Mouse (Mus musculus) bone marrow macrophage, adult 2 months (primary cell): Measurements from ENCODE around the gene Dok7. TPM values are rescaled to one million over a fixed set of nuclear protein-coding genes. Genes with fewer than 3 reads are reported as not detected.
A peak's percentile ranks its signal among the peaks of the same experiment; 100 is the strongest.

Experiments
- H3K27ac ChIP-seq: 2 replicates; pipeline ENCODE4 v1.5.1; 2012; ENCODE audit warnings: low read depth, low read length; ENCODE audit not compliant: insufficient read depth
- H3K4me1 ChIP-seq: 2 replicates; pipeline ENCODE4 v1.6.1; 2012; ENCODE audit warnings: low read length; ENCODE audit not compliant: control insufficient read depth, insufficient read depth
- H3K4me3 ChIP-seq: 2 replicates; pipeline ENCODE4 v1.5.1; 2012; ENCODE audit warnings: mild to moderate bottlenecking, low read length, moderate library complexity; ENCODE audit not compliant: insufficient read depth
- CTCF ChIP-seq: IDR thresholded peaks from 2 replicates; pipeline ENCODE4 v1.5.1; 2012; ENCODE audit warnings: low read depth, mild to moderate bottlenecking, low read length, moderate library complexity
- POLR2A ChIP-seq: IDR thresholded peaks from 2 replicates; pipeline ENCODE4 v1.6.1; 2012; ENCODE audit warnings: mild to moderate bottlenecking, low read depth, low read length, borderline replicate concordance
- polyA plus RNA-seq: library from polyadenylated mRNA; stranded (reverse); fragments of >200 nt; gene quantifications from 2 replicates; pipeline ENCODE4 v1.2.4, GENCODE M21; 2012; ENCODE audit not compliant: missing spikeins, insufficient read depth, insufficient read length

Gene Dok7
- polyA plus RNA-seq, 1 experiment: not detected

DNA sequence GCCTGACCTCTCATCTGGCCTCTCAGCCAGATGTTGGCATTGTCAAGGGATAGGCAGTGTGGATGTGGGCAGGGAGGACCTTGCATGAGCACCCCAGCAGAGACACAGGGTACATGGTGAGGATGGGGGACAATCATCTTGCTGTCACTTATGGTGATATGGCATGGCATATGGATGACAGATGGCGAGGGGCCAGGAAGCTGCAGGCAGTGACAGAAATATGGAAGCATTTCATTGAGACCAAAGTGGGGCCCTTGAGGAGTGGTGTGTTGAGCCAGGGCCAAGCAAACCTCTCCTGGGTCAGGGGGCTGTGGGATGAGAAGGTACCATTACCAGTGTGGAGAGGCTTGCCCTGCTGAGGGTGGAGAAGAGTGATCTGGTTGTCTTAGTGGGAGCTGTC lies 19.8 kb downstream of the Dok7 start:
- TF ChIP-seq POLR2A: no peak
- TF ChIP-seq CTCF: no peak
- Histone ChIP-seq H3K4me1 (no peaks in the 10 kb centered on the region), H3K4me3 (no peak overlapping the region), H3K27ac (no peak overlapping the region)

DNA sequence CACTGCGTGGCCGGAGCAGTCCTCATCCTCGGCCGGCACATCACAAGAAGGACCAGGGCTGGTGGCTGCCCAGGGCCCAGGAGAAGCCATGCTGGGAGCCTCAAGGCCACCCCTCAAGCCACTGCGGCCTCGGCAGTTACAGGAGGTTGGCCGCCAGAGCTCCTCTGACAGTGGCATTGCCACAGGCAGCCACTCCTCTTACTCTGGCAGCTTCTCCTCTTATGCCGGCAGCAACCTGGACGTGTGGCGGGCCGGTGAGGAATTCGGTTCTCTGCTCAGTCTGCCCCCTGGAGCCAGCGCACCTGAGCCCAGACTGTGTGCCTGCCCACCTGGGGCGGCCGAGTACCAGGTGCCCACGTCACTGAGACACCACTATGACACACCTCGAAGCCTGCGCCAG lies 22.5 kb downstream of the Dok7 start:
- H3K4me3 ChIP-seq: no peak overlapping the region
- no peak overlapping the region for H3K27ac ChIP-seq
- H3K4me1 ChIP-seq: no peaks in the 10 kb centered on the region
- TF ChIP-seq POLR2A (no peak), CTCF (no peak)

DNA sequence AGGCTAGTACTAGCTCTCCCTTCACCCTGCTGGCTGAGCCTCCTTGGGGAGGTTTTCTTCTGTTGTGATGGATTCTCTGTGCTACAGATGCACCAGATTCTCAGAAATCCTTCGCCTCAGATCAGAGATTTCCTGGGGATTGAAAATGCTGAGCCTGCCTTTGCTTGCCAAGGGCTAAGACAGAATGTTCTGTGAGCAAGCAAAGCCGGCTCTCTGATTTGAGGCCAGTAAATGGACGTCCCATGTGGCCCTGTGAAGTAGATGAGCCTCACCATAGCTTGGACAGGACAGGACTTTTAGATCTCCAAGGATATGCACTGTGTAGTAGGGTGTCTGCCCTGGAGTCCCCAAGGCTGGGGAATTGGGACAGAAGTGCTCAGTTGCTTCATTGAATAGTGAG lies 28.3 kb downstream of the Dok7 start:
- Histone ChIP-seq H3K4me1 (no peaks in the 10 kb centered on the region), H3K27ac (no peak overlapping the region), H3K4me3 (no peak overlapping the region)
- TF ChIP-seq CTCF (no peak), POLR2A (no peak)

DNA sequence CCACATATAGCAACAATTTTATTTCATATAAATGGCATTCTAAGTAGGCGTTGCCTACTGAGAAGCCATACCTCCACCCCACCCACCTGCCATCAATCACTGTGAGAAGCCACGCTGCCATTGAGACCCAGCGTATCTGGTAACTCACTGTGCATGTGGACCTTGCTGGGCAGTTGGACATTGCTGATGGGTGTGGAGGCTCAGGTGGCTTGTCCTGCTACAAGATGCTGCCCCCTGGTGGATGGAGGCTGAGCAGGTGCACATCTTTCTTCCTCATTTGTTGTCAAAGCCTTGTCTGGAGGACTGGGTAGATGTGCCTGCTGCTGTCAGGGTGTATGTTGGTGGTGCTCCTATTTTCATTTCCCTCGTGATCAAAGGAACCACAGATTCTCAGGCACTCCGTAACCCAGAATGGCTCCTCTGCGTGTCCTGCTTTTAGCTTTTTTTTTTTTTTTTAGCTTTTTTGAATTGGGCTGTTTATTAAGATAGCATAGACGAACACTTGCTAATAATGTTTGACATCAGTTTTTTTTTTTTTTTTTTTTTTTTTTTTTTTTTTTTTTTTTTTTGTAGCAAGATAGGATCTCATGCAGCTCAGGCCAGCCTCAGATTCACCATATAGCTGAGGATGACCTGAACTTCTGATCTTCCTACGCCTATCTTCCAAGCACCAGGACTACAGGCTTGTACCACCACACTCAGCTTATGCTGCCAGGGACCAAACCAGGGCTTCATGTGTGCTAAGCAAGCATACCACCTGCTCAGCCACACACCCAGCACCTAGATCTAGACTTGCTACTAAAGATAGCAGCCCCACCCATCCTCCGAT lies 32.4 kb downstream of the Dok7 start:
- no peak overlapping the region for H3K27ac ChIP-seq
- TF ChIP-seq CTCF: peak; percentile 88
- TF ChIP-seq POLR2A: no peak
- H3K4me1 ChIP-seq: no peaks in the 10 kb centered on the region
- no peak overlapping the region for H3K4me3 ChIP-seq

DNA sequence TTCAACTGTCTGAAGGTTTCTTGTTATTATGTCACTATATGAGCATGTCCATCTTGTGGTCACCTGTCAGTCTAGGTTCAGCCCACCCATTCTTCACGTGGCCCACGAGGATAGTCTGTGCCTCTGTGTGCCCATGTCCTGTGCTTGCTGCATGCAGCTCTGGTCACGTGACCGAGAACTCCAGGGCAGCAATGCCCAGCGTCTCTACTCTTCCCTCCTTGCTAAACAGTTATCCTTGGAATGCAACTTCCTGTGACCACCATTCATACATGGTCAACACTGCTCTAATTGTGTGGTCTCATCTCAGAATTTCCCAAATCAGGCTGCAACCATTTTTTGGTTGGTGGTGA lies 33.0 kb downstream of the Dok7 start:
- Histone ChIP-seq H3K27ac (no peak overlapping the region), H3K4me1 (no peaks in the 10 kb centered on the region), H3K4me3 (no peak overlapping the region)
- TF ChIP-seq CTCF (no peak), POLR2A (no peak)

DNA sequence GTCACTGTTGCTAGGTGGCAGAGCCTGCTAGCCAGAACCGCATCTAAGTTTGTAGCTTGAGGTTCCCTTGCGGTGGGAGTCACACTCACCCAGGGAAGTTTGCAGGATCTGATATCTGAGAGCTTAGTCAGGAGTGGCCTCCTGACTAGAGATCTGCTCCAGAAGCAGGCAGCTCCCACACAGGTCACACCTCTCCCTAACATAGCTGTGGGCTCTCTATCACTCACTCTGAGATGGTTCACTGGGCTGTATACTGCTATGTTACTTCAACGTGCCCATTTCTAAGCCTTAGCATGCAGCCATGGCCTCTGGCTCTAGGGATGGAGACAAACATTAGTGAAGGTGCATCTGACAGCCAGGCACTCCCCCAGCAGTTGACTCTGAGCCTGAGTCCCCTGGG lies 35.1 kb downstream of the Dok7 start:
- Histone ChIP-seq H3K27ac (no peak overlapping the region), H3K4me1 (no peaks in the 10 kb centered on the region), H3K4me3 (no peak overlapping the region)
- TF ChIP-seq POLR2A (no peak), CTCF (no peak)

DNA sequence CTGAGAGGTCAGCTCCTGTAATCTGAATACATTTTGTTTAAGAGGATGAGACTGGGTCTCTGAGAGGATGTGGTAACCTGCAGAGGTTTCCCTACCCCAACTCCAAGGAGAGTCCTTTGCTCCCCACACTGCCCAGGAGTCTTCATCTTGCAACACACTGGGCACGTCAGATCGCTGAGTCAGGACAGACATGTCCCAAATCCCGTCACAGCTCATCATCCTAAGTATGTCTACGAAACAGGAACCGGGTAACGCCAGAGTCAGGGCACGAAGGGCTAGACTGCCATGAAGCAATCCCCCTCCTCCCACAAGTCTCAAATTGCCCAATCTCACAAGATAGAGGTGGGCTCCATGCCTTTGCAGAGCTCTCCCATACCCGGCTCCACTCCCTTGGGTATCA lies 46.5 kb downstream of the Dok7 start:
- H3K4me1 ChIP-seq: peaks cover 38% of the 10 kb centered on the region
- TF ChIP-seq POLR2A: no peak
- no peak for TF ChIP-seq CTCF
- H3K4me3 ChIP-seq: no peak overlapping the region
- H3K27ac ChIP-seq: peak overlapping the region; percentile 17; the same call in 1 of the 2 replicates

DNA sequence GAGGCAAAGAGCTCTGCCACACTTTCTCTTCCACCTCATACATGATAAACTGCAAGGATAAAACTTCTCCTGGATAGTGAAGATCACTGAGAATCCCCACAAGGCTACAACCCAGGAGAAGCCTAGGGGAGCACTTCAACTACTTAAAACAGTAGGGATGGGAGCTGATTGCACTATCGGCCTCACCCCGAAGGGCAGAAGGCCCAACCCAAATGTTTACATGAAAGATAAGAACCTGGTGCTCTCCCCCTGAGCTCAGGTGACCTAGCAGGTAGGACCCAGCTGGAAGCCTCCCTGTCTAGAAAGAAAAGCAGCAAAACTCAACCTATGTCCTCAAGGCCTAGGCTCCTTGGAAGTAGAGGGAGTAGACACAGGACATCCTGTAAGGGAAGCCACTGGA lies 47.0 kb downstream of the Dok7 start:
- no peak overlapping the region for H3K4me3 ChIP-seq
- TF ChIP-seq POLR2A: no peak
- TF ChIP-seq CTCF: no peak
- peaks cover 38% of the 10 kb centered on the region for H3K4me1 ChIP-seq
- H3K27ac ChIP-seq: peak overlapping the region; percentile 17; the same call in 1 of the 2 replicates

DNA sequence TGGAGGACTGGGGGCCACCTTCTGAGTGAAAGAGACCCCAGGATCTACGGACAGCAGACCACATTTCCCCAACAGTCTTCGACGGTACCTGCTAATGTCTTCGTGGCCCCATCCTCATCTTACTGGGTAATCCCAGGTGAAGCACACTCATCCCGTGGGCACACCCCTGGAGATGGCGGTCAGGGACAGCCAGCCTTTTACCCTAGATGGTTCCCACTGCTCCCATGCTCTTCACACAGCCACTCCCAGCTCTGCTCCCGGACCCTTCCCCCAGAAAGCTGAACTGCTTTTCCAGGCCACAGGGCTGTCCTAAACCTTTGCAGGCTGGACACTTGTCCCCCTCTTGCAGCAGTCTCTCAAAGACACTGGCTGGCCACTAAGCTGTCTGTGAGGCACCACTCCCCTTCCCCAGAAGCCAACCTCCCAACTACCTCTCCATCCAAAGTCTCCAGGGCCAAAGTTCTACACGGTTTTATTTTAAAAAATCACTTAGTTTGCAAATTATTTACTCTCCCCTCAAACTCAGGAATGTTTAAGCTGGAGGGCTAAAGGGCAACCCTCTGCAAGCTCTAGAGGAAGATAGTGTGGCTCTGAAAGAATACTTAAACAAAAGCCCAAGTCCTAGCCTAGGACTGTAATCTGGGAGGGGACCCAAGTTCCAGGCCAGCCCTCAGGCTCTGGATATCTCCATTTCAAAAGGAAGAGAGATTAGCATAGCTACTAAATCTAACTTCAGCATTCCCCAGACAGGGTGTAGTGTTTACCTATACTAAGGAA lies 47.8 kb downstream of the Dok7 start:
- peaks cover 38% of the 10 kb centered on the region for H3K4me1 ChIP-seq

More for the DNA sequence above, 47.8 kb downstream of the Dok7 start:
- H3K4me3 ChIP-seq: peak overlapping the region; percentile 81
- no peak for TF ChIP-seq POLR2A
- no peak for TF ChIP-seq CTCF
- H3K27ac ChIP-seq: no peak overlapping the region
